Mouse (Mus musculus) heart, postnatal 0 days (tissue): Measurements from ENCODE around the gene Dpm2. TPM values are rescaled to one million over a fixed set of nuclear protein-coding genes. Genes with fewer than 3 reads are reported as not detected.
A peak's percentile ranks its signal among the peaks of the same experiment; 100 is the strongest.

ENCODE experiments used
- ATAC-seq: fragments of 200-750 bp; cut with Nextera tagmentation; 2 replicates; pipeline ENCODE4 v1.8.0; 2017; ENCODE audit warnings: low read depth, moderate number of reproducible peaks, moderate library complexity; ENCODE audit not compliant: insufficient read depth
- DNase-seq: peaks from one replicate; pipeline ENCODE4 v3.0.0-alpha.2; 2016; ENCODE audit warnings: low spot score
- H3K27ac ChIP-seq: fragments of 300-500 bp; sonication (generic); 2 replicates; pipeline ENCODE4 v1.5.1; 2014; ENCODE audit warnings: low read depth, mild to moderate bottlenecking
- H3K27me3 ChIP-seq: fragments of 300-500 bp; sonication (generic); 2 replicates; pipeline ENCODE4 v1.6.1; 2014; ENCODE audit warnings: low read length, mixed read lengths; ENCODE audit not compliant: control insufficient read depth, insufficient read depth
- H3K36me3 ChIP-seq: fragments of 300-500 bp; sonication (generic); replicated peaks from 2 replicates; pipeline ENCODE4 v1.6.1; 2014; ENCODE audit warnings: low read length, mixed read lengths; ENCODE audit not compliant: control insufficient read depth, insufficient read depth
- H3K4me1 ChIP-seq: fragments of 300-500 bp; sonication (generic); 2 replicates; pipeline ENCODE4 v1.6.1; 2014; ENCODE audit warnings: antibody characterized with exemption; ENCODE audit not compliant: control insufficient read depth, insufficient read depth
- H3K4me2 ChIP-seq: fragments of 300-500 bp; sonication (generic); 2 replicates; pipeline ENCODE4 v1.6.1; 2014; ENCODE audit warnings: low read depth, mild to moderate bottlenecking, low read length, moderate library complexity
- H3K4me3 ChIP-seq: fragments of 300-500 bp; sonication (generic); 2 replicates; pipeline ENCODE4 v1.5.1; 2014; ENCODE audit warnings: low read depth, low read length
- H3K9ac ChIP-seq: fragments of 300-500 bp; sonication (generic); replicated peaks from 2 replicates; pipeline ENCODE4 v1.6.1; 2014; ENCODE audit warnings: low read depth, low read length, mixed read lengths
- H3K9me3 ChIP-seq: fragments of 300-500 bp; sonication (generic); replicated peaks from 2 replicates; pipeline ENCODE4 v1.6.1; 2016; ENCODE audit warnings: low read length; ENCODE audit not compliant: control insufficient read depth
- CTCF ChIP-seq: IDR thresholded peaks from 2 replicates; pipeline ENCODE4 v1.5.1; 2016; ENCODE audit warnings: antibody characterized with exemption, control low read depth, low read depth
- EP300 ChIP-seq: IDR thresholded peaks from 2 replicates; pipeline ENCODE4 v1.6.1; 2016; ENCODE audit warnings: antibody characterized with exemption, low read depth
- WGBS: fragments of 180-500 bp; shearing (Covaris S2); extraction: QIAGEN DNeasy Blood & Tissue Kit; methylation state at CpG from one replicate; pipeline ENCODE4 v1.1.7; 2014; 5-methylcytosine and 5-hydroxymethylcytosine counted together
- polyA plus RNA-seq: library from polyadenylated mRNA; unstranded; fragments of >200 nt; fragmentation: Nextera tagmentation; extraction: Ambion mirVana; gene quantifications from 2 replicates; pipeline ENCODE4 v1.2.1, GENCODE M21; 2015
- total RNA-seq: library from RNA; depleted of rRNA; stranded (reverse); fragments of >200 nt; gene quantifications from 2 replicates; pipeline ENCODE4 v1.2.3, GENCODE M21; 2014; ENCODE audit warnings: low replicate concordance

The Dpm2 gene
- total and polyA plus RNA-seq, 2 experiments from 2014 or later = 31.0 to 56.1 TPM

GRCm38 (mm10) chr2:32536086-32536633 is 34.5 kb upstream of the Dpm2 start:
- WGBS = 5% methylated on average over 14 of the region's 14 CpGs
- H3K27ac ChIP-seq = peak overlapping the region; percentile 91
- H3K9ac ChIP-seq = peak overlapping the region; percentile 90
- H3K9me3 ChIP-seq = no peaks in the 10 kb centered on the region
- H3K36me3 ChIP-seq = no peaks in the 10 kb centered on the region
- TF ChIP-seq EP300 (no peak), CTCF (no peak)
- no peak for ATAC-seq
- peak overlapping the region; percentile 93 for H3K4me2 ChIP-seq
- H3K27me3 ChIP-seq = no peaks in the 10 kb centered on the region
- no peak for DNase-seq
- H3K4me1 ChIP-seq = peaks cover 35% of the 10 kb centered on the region; the same call in 1 of the 2 replicates
- H3K4me3 ChIP-seq = peak overlapping the region; percentile 84

GRCm38 (mm10) chr2:32536634-32537359 is 33.9 kb upstream of the Dpm2 start:
- Histone ChIP-seq H3K36me3 (no peaks in the 10 kb centered on the region), H3K27me3 (no peaks in the 10 kb centered on the region), H3K27ac (peak overlapping the region; percentile 91), H3K4me1 (peaks cover 35% of the 10 kb centered on the region; the same call in 1 of the 2 replicates), H3K4me3 (peak overlapping the region; percentile 84), H3K9ac (peak overlapping the region; percentile 90), H3K4me2 (peak overlapping the region; percentile 93), H3K9me3 (no peaks in the 10 kb centered on the region)
- no peak for ATAC-seq
- DNase-seq = peak; percentile 57
- 4% methylated on average over 11 of the region's 11 CpGs for WGBS
- TF ChIP-seq CTCF = peak; percentile 33; the same call in 1 of the 2 replicates
- no peak for TF ChIP-seq EP300

DNA sequence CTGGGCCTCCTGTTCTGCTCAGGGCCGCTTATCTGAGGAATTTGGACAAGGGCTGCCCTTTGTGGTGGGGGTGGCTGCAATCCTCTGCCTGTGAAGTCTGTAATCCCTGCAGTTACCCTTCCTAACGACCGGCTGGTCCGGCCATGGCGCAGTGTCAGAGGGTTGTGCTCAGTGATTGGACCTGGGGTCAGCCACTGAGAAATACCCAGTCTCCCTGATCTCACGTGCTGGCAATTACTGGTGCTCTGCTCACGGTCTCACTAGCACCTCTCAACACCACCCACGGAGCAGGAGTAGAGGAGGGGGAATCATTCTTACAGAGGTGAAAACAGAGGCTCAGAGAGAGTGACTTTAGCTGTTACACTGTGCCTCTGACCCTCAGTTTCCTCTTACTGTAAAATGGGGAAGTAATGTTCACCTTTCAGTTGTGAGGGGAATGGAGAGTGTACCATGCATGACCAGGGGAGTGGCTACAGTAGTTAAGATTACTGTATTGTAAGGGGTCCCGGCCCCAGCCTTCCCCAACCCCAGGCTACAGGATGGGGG is 33.2 kb upstream of the Dpm2 start:
- peak; percentile 59 for DNase-seq
- WGBS = 4% methylated on average over 9 of the region's 9 CpGs

GRCm38 (mm10) chr2:32537941-32538340 is 32.7 kb upstream of the Dpm2 start:
- Histone ChIP-seq H3K9me3 (no peaks in the 10 kb centered on the region), H3K27ac (peak overlapping the region; percentile 91), H3K4me2 (peak overlapping the region; percentile 93), H3K36me3 (no peaks in the 10 kb centered on the region), H3K27me3 (no peaks in the 10 kb centered on the region), H3K4me3 (peak overlapping the region; percentile 84), H3K9ac (peak overlapping the region; percentile 90; the same call in 1 of the 2 replicates), H3K4me1 (peaks cover 44% of the 10 kb centered on the region)
- ATAC-seq (no peak), DNase-seq (no peak)
- TF ChIP-seq EP300 (no peak), CTCF (no peak)
- WGBS = 61% methylated on average over 5 of the region's 5 CpGs

More for the DNA sequence above, 33.2 kb upstream of the Dpm2 start:
- Histone ChIP-seq H3K27me3 (no peaks in the 10 kb centered on the region), H3K4me3 (peak overlapping the region; percentile 84), H3K4me2 (peak overlapping the region; percentile 93), H3K9me3 (no peaks in the 10 kb centered on the region), H3K4me1 (peaks cover 39% of the 10 kb centered on the region), H3K27ac (peak overlapping the region; percentile 91), H3K9ac (peak overlapping the region; percentile 90), H3K36me3 (no peaks in the 10 kb centered on the region)
- no peak for TF ChIP-seq CTCF
- TF ChIP-seq EP300 = no peak
- ATAC-seq = peak; percentile 22

DNA sequence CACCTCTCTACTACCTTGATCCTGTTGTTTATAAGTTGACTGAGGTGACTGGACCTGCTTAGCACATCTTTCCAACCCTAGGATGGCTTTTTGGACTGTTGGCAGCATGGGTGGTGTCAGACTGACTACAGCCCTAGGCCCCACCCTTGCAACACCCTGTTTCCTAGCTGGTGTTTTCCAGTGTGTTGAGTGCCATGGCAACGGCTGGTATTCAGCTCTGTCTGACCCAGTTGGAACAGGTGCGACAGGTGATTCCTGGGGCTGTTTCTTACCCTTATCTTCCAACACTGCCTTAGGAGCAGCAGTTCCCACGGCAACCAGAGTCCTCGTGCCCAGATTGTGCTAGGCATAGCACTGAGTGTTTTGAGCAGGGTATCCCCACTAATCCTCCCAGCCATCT is 32.2 kb upstream of the Dpm2 start:
- Histone ChIP-seq H3K9me3 (no peaks in the 10 kb centered on the region), H3K9ac (no peak overlapping the region; the same call in 1 of the 2 replicates), H3K27ac (no peak overlapping the region), H3K27me3 (no peaks in the 10 kb centered on the region), H3K4me1 (peaks cover 47% of the 10 kb centered on the region), H3K36me3 (no peaks in the 10 kb centered on the region), H3K4me3 (peak overlapping the region; percentile 84), H3K4me2 (peak overlapping the region; percentile 93; the same call in 1 of the 2 replicates)
- ATAC-seq = no peak
- DNase-seq = no peak
- WGBS = 66% methylated on average over 4 of the region's 4 CpGs
- TF ChIP-seq CTCF (no peak), EP300 (no peak)
